Comparison of ENCODE assay signal across 29 mouse cellular contexts in the genomic region with DNA sequence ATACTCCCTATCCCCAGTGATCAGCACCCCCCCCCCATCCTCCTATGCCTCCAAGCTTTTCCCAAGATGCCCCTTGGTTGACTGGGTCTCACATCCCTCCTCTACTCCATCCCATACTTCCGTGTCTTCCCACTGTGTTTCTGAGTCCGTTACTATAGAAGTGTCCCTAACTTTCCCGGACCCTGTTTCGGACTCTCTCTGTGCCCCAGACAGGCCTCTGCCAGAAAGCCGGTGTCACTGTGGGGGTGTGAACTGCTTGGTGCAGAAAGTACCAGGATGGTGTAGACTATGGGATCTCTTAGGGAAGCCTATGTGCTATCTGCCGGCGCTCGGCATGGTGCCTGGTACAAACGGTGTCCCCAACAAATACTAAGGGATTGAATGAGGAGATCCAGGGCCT. TPM values are rescaled to one million over a fixed set of nuclear protein-coding genes. Genes with fewer than 3 reads are reported as not detected.
"Had no signal": no experiment of that assay in that cellular context is flagged by ENCODE, and none has a peak within 500 bp of the region (broad histone marks: within the 10 kb centered on the region; RNA-seq: fewer than 3 reads in every experiment).

No protein-coding gene starts in this region.

- H3K36me3 ChIP-seq: embryonic facial prominence, embryonic 10.5 days; embryonic facial prominence, embryonic 12.5 days; embryonic facial prominence, embryonic 13.5 days; embryonic facial prominence, embryonic 15.5 days; forebrain, embryonic 10.5 days; forebrain, embryonic 12.5 days; forebrain, embryonic 15.5 days had no signal

- H3K27ac ChIP-seq: embryonic facial prominence, embryonic 10.5 days; embryonic facial prominence, embryonic 12.5 days; embryonic facial prominence, embryonic 13.5 days; embryonic facial prominence, embryonic 15.5 days; forebrain, embryonic 10.5 days; forebrain, embryonic 12.5 days; forebrain, embryonic 13.5 days; forebrain, embryonic 15.5 days; gastrocnemius, adult 2 months; heart, adult 2 months had no signal

- H3K9ac ChIP-seq: embryonic facial prominence, embryonic 12.5 days; embryonic facial prominence, embryonic 13.5 days; embryonic facial prominence, embryonic 15.5 days; forebrain, embryonic 12.5 days; forebrain, embryonic 13.5 days; forebrain, embryonic 15.5 days; forebrain, postnatal 0 days had no signal

- H3K4me2 ChIP-seq: embryonic facial prominence, embryonic 12.5 days; embryonic facial prominence, embryonic 13.5 days; embryonic facial prominence, embryonic 15.5 days; forebrain, embryonic 12.5 days; forebrain, embryonic 13.5 days; forebrain, embryonic 15.5 days had no signal

- H3K27me3 ChIP-seq: embryonic facial prominence, embryonic 15.5 days had no signal

- H3K4me3 ChIP-seq: embryonic facial prominence, embryonic 10.5 days; embryonic facial prominence, embryonic 12.5 days; embryonic facial prominence, embryonic 13.5 days; embryonic facial prominence, embryonic 15.5 days; erythroblast, embryonic 14.5 days; forebrain, embryonic 10.5 days; forebrain, embryonic 12.5 days; forebrain, embryonic 13.5 days; forebrain, embryonic 15.5 days; gastrocnemius, adult 2 months; heart, adult 2 months had no signal

- DNase-seq: cerebellum, adult 2 months; cerebellum, adult 8-10 months; cerebellum, adult 9-10 months; cerebellum, adult 9-11 months; cerebellum, postnatal 10 days; cerebellum, postnatal 14 days; cerebellum, postnatal 25 days; cerebellum, postnatal 36 days; embryo, embryonic 11 days; forebrain, postnatal 0 days; gastrocnemius, adult 2 months; gastrocnemius, postnatal 10 days; gastrocnemius, postnatal 14 days; gastrocnemius, postnatal 25 days; gastrocnemius, postnatal 36 days; heart, adult 18-20 months; heart, adult 2 months had no signal

- ATAC-seq: forebrain, embryonic 13.5 days; forebrain, embryonic 14.5 days; forebrain, embryonic 15.5 days; forebrain, embryonic 16.5 days; forebrain, postnatal 0 days had no signal

- H3K9me3 ChIP-seq: embryonic facial prominence, embryonic 10.5 days; embryonic facial prominence, embryonic 12.5 days; embryonic facial prominence, embryonic 13.5 days; embryonic facial prominence, embryonic 15.5 days; forebrain, embryonic 10.5 days; forebrain, embryonic 12.5 days; forebrain, embryonic 13.5 days; forebrain, embryonic 15.5 days had no signal

RNA-seq across cellular contexts. Expression of a gene that starts 36.4 kb away (rescaled TPM):
- total RNA-seq: granulocyte monocyte progenitor cell, adult 5-6 weeks had no signal
